Mouse (Mus musculus) hindbrain, embryonic 14.5 days (tissue): ENCODE measurements around the gene Tom1l1. TPM values are rescaled to one million over a fixed set of nuclear protein-coding genes. Genes with fewer than 3 reads are reported as not detected.

Experiments
- ATAC-seq: fragments of 200-750 bp; cut with Nextera tagmentation; 2 replicates; pipeline ENCODE4 v1.8.0; 2017; ENCODE audit warnings: moderate number of reproducible peaks, mild to moderate bottlenecking, moderate TSS enrichment, moderate library complexity; ENCODE audit not compliant: low FRiP score
- DNase-seq: peaks from one replicate; pipeline ENCODE4 v3.0.0-alpha.2; 2015; ENCODE audit warnings: low spot score
- H3K27ac ChIP-seq: fragments of 300-500 bp; sonication (generic); 2 replicates; pipeline ENCODE4 v1.5.1; 2014; ENCODE audit warnings: mild to moderate bottlenecking, moderate library complexity
- H3K27me3 ChIP-seq: fragments of 300-500 bp; sonication (generic); 2 replicates; pipeline ENCODE4 v1.6.1; 2014; ENCODE audit warnings: mild to moderate bottlenecking, low read length, mixed read lengths; ENCODE audit not compliant: control insufficient read depth, insufficient read depth
- H3K36me3 ChIP-seq: fragments of 300-500 bp; sonication (generic); replicated peaks from 2 replicates; pipeline ENCODE4 v1.6.1; 2014; ENCODE audit not compliant: control insufficient read depth, insufficient read depth
- H3K4me1 ChIP-seq: fragments of 300-500 bp; sonication (generic); replicated peaks from 2 replicates; pipeline ENCODE4 v1.6.1; 2014; ENCODE audit warnings: antibody characterized with exemption, low read length, mixed read lengths; ENCODE audit not compliant: control insufficient read depth, insufficient read depth
- H3K4me2 ChIP-seq: fragments of 300-500 bp; sonication (generic); replicated peaks from 2 replicates; pipeline ENCODE4 v1.6.1; 2014; ENCODE audit warnings: mild to moderate bottlenecking, moderate library complexity
- H3K4me3 ChIP-seq: fragments of 300-500 bp; sonication (generic); replicated peaks from 2 replicates; pipeline ENCODE4 v1.5.1; 2014; ENCODE audit warnings: mild to moderate bottlenecking, low read length
- H3K9ac ChIP-seq: fragments of 300-500 bp; sonication (generic); 2 replicates; pipeline ENCODE4 v1.6.1; 2014
- H3K9me3 ChIP-seq: fragments of 300-500 bp; sonication (generic); 2 replicates; pipeline ENCODE4 v1.6.1; 2016; ENCODE audit warnings: low read length; ENCODE audit not compliant: control insufficient read depth
- WGBS: fragments of 180-500 bp; shearing (Covaris S2); extraction: QIAGEN DNeasy Blood & Tissue Kit; methylation state at CpG from one replicate; pipeline ENCODE4 v1.1.7; 2014; 5-methylcytosine and 5-hydroxymethylcytosine counted together
- polyA plus RNA-seq: library from polyadenylated mRNA; unstranded; fragments of >200 nt; fragmentation: Nextera tagmentation; extraction: Ambion mirVana; gene quantifications from 2 replicates; pipeline ENCODE4 v1.2.1, GENCODE M21; 2014

Tom1l1 gene
- polyA plus RNA-seq, 1 experiment from 2014 or later, result 24.6 TPM

DNA sequence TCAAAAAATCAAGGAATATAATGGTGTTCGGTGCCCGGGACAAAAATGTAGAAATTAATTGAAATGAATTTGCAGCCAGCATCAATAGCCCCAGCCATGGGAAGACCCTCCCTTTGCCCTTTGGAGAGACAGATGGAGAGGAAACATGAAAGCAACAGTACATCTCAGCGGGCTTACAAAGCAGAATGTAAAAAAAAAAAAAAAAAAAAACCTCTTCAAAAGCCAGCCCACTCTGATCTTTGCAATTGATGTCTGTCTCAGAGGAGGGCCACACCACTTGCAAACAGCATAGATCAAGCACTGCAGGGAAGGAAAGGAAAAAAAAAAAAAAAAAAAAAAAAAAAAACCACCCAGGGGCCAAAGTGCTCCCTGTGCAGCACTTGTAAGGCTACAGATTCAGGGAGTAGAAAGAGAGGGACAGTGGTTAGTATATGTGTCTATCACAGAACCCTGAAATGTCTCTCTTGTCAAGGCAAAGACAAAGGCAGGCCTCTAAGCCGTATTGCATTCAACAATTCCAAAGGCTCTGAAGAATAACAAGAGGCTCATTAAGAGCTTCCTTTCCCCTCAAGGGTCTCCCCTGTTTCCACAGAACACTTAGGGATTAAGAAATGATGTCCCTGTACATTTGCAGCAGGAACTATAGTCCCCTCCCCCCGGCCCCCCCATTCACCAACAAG, 24.4 kb downstream of the Tom1l1 start:
- Histone ChIP-seq H3K27me3 (no peaks in the 10 kb centered on the region), H3K4me2 (no peak overlapping the region), H3K36me3 (peaks cover 3% of the 10 kb centered on the region; the same call in 1 of the 2 replicates), H3K9ac (no peak overlapping the region), H3K4me1 (peaks cover 17% of the 10 kb centered on the region; the same call in 1 of the 2 replicates), H3K27ac (no peak overlapping the region), H3K4me3 (no peak overlapping the region), H3K9me3 (no peaks in the 10 kb centered on the region)
- DNase-seq (no peak), ATAC-seq (no peak)
- WGBS, result 22% methylated on average over 5 of the region's 5 CpGs

GRCm38 (mm10) chr11:90663052-90663451, 25.1 kb downstream of the Tom1l1 start:
- Histone ChIP-seq H3K27ac (no peak overlapping the region), H3K27me3 (no peaks in the 10 kb centered on the region), H3K36me3 (peaks cover 2% of the 10 kb centered on the region; the same call in 1 of the 2 replicates), H3K9ac (no peak overlapping the region), H3K4me1 (peaks cover 17% of the 10 kb centered on the region; the same call in 1 of the 2 replicates), H3K4me3 (no peak overlapping the region), H3K9me3 (no peaks in the 10 kb centered on the region), H3K4me2 (no peak overlapping the region)
- WGBS, result 88% methylated on average over 3 of the region's 3 CpGs
- DNase-seq, result no peak
- ATAC-seq, result no peak

DNA sequence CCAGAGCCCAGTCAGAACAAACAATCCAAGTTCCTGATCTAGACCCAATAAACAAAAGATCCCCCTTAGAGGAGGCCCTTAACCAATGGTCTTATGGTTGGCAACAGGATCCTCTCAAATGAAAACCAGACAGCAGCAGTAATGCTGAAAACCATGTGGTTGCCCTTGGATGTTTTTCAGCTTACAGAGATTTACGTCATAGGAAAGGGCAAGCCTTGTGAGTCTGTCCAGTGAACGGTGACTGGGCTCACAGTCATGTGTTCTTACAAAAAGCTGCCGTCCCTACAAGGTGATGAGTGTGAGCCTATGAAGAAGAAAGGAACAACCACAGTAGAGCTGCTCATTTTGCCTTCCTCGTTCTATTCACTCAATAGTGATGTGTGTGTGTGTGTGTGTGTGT, 27.5 kb downstream of the Tom1l1 start:
- no peak overlapping the region for H3K4me3 ChIP-seq

DNA sequence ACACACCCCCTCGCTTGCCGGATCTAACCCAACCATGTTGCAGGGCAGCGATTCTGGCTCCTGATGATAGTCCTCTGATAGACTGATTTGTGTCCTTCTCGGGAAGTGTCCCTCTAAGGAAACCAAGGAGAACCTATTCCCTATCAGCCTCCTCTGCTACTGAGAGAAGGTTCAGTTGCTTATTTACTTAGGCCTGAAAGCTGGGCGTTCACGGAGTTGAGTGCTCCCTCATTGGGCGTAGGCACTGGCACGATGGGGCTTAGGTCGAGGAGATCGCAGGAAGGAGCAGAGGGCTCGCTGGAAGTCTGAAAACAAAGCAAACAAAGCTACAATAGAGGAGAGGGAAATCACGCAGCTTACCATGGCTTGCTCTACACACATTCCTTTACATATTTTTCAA, 30.6 kb downstream of the Tom1l1 start:
- no peaks in the 10 kb centered on the region for H3K27me3 ChIP-seq
- no peak overlapping the region for H3K4me2 ChIP-seq
- H3K27ac ChIP-seq, result no peak overlapping the region
- ATAC-seq (no peak), DNase-seq (no peak)
- peaks cover 13% of the 10 kb centered on the region; the same call in 1 of the 2 replicates for H3K36me3 ChIP-seq
- 86% methylated on average over 12 of the region's 12 CpGs for WGBS
- no peak overlapping the region for H3K4me3 ChIP-seq
- H3K4me1 ChIP-seq, result no peaks in the 10 kb centered on the region
- H3K9ac ChIP-seq, result no peak overlapping the region
- H3K9me3 ChIP-seq, result no peaks in the 10 kb centered on the region

More for the DNA sequence above, 27.5 kb downstream of the Tom1l1 start:
- peaks cover 17% of the 10 kb centered on the region; the same call in 1 of the 2 replicates for H3K4me1 ChIP-seq
- H3K9ac ChIP-seq, result no peak overlapping the region
- ATAC-seq (no peak), DNase-seq (no peak)
- no peaks in the 10 kb centered on the region for H3K27me3 ChIP-seq
- no peaks in the 10 kb centered on the region for H3K9me3 ChIP-seq
- H3K27ac ChIP-seq, result no peak overlapping the region
- H3K4me2 ChIP-seq, result no peak overlapping the region
- peaks cover 12% of the 10 kb centered on the region; the same call in 1 of the 2 replicates for H3K36me3 ChIP-seq
- WGBS, result 88% methylated on average over 4 of the region's 4 CpGs

GRCm38 (mm10) chr11:90652603-90653002, 35.6 kb downstream of the Tom1l1 start:
- Histone ChIP-seq H3K36me3 (peaks cover 36% of the 10 kb centered on the region), H3K27ac (no peak overlapping the region), H3K9ac (no peak overlapping the region), H3K4me3 (no peak overlapping the region), H3K4me1 (no peaks in the 10 kb centered on the region), H3K4me2 (no peak overlapping the region), H3K9me3 (no peaks in the 10 kb centered on the region), H3K27me3 (no peaks in the 10 kb centered on the region)
- 94% methylated on average over 4 of the region's 4 CpGs for WGBS
- DNase-seq (no peak), ATAC-seq (no peak)

- no peaks in the 10 kb centered on the region for H3K9me3 ChIP-seq
- no peak overlapping the region for H3K4me2 ChIP-seq
- ATAC-seq, result no peak
- no peak overlapping the region for H3K9ac ChIP-seq
- WGBS, result 81% methylated on average over 9 of the region's 9 CpGs
- no peaks in the 10 kb centered on the region for H3K27me3 ChIP-seq
- peaks cover 47% of the 10 kb centered on the region for H3K36me3 ChIP-seq
- no peaks in the 10 kb centered on the region for H3K4me1 ChIP-seq
- no peak for DNase-seq
- no peak overlapping the region for H3K4me3 ChIP-seq
- H3K27ac ChIP-seq, result no peak overlapping the region
Observed at GRCm38 (mm10) chr11:90650231-90650885, 37.8 kb downstream of the Tom1l1 start.

GRCm38 (mm10) chr11:90649777-90650176, 38.4 kb downstream of the Tom1l1 start:
- H3K9ac ChIP-seq, result no peak overlapping the region
- H3K4me1 ChIP-seq, result no peaks in the 10 kb centered on the region
- no peak overlapping the region for H3K27ac ChIP-seq
- no peaks in the 10 kb centered on the region for H3K9me3 ChIP-seq
- no peaks in the 10 kb centered on the region for H3K27me3 ChIP-seq
- no peak for ATAC-seq
- no peak overlapping the region for H3K4me2 ChIP-seq
- 93% methylated on average over 6 of the region's 6 CpGs for WGBS
- H3K4me3 ChIP-seq, result no peak overlapping the region
- no peak for DNase-seq
- peaks cover 53% of the 10 kb centered on the region for H3K36me3 ChIP-seq

- no peaks in the 10 kb centered on the region for H3K27me3 ChIP-seq
- H3K36me3 ChIP-seq, result peaks cover 22% of the 10 kb centered on the region
- H3K4me2 ChIP-seq, result peak overlapping the region; percentile 56
- peak overlapping the region; percentile 94 for H3K9ac ChIP-seq
- H3K9me3 ChIP-seq, result no peaks in the 10 kb centered on the region
- peak overlapping the region; percentile 86 for H3K4me3 ChIP-seq
- peak; percentile 72 for ATAC-seq
- peaks cover 18% of the 10 kb centered on the region for H3K4me1 ChIP-seq
- DNase-seq, result peak; percentile 35
- peak overlapping the region; percentile 94 for H3K27ac ChIP-seq
- WGBS, result 0% methylated on average over 51 of the region's 54 CpGs
Observed at GRCm38 (mm10) chr11:90638312-90638830, 49.8 kb downstream of the Tom1l1 start.

DNA sequence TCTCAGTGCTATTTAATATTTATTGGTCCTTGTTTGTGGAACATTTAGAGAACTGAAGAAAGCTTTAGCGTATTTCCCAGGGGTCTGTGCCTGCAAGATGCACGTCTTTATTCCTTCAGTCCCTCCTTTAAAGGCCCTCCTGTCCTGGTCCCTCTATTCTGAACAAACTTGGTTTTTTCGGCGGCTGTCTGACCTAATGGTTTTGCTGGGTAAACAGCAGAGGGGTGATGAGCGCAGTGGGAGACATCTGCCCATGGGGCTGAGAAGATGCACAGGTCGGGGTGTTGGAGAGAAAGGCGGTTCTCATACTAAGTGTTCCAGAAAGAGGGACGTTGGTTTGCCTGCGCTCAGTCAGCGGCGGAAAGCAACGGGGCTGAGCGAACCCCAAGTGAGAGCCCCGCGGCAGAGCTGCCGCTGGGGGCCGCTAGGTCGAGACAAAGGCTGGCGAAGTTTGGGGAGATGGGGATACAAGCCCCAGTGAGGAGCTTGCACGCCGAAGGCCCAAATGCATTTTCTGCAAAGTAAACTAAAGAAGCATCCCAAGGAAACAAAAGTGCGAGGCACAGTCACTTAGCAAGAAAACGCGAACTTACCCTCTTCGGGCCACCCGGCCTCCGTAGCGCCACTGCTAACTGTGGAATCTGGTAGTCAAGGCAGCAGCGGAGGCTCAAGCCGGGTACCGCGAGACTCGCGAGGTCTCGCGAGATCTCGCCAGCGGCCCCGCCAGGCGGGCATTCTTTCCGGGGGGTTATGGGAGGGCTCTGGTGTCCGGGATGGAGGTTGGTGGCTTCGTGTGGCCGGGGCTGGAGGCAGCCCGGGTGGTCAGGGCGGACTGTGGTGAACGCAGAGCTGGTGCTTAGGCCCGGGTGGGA, 50.5 kb downstream of the Tom1l1 start, which contains the start of the genes Stxbp4 and Cox11:
Gene Stxbp4, minus strand, starts transcription at position 645 of the 872 bp plus-strand sequence.
Gene Cox11, plus strand, starts transcription at position 734 of the 872 bp plus-strand sequence.
- Histone ChIP-seq H3K9me3 (no peaks in the 10 kb centered on the region), H3K27me3 (no peaks in the 10 kb centered on the region), H3K9ac (peak within 1 kb of the TSS; percentile 94), H3K27ac (peak within 1 kb of the TSS; percentile 94), H3K36me3 (peaks cover 17% of the 10 kb centered on the region), H3K4me2 (peak within 1 kb of the TSS; percentile 59), H3K4me3 (peak within 1 kb of the TSS; percentile 86), H3K4me1 (peaks cover 18% of the 10 kb centered on the region)
- peak; percentile 98 for DNase-seq
- under 1% methylated on average over 48 of the region's 48 CpGs for WGBS
- peak; percentile 96 for ATAC-seq
